Mouse (Mus musculus) cerebellum, adult 2 months (tissue): Measurements from ENCODE around the gene Ndufc2.

Source experiments
- CTCF ChIP-seq: fragments of 200-500 bp; IDR thresholded peaks from 2 replicates; pipeline ENCODE4 v1.5.1; 2011; ENCODE audit warnings: low read depth, mild to moderate bottlenecking, control low read depth, low read length, moderate library complexity, borderline replicate concordance; ENCODE audit not compliant: insufficient read depth
- POLR2A ChIP-seq: fragments of 200-500 bp; IDR thresholded peaks from 2 replicates; pipeline ENCODE4 v1.6.1; 2011; ENCODE audit warnings: low read length, control low read depth, borderline replicate concordance; ENCODE audit not compliant: insufficient read depth

DNA sequence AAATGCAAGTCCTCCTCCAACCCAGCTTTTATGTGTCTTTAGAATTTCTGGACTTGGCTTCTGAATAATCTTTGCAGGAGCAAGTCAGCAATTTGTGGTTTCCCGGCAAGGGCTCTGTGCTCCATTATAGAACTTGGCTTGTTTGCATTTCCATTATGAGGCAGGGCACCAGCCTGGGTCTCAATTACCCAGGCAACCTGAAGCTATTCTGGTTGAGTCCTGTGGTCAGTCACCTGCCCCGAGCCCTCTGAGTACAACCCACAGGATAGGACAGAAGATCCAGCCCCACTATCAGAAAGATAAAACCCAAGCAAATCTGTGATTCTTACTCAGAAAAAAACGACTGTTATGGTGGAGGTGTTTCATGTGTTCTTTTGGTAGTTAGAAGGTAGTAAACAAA is 38.8 kb upstream of the Ndufc2 start:
- TF ChIP-seq CTCF (no peak), POLR2A (no peak)
